Comparison of ENCODE assay signal across 14 mouse cellular contexts in genomic region chr15:62533233-62533632, GRCm38 (mm10).
DNase-seq lines count a peak whose midpoint lies in the region; ATAC-seq and TF ChIP-seq lines count a peak whose summit lies in the region.
"Had no signal": no experiment of that assay in that cellular context is flagged by ENCODE, and none has a peak within 500 bp of the region (broad histone marks: within the 10 kb centered on the region; RNA-seq: fewer than 3 reads in every experiment).

No protein-coding gene starts in this region.

- no peak overlapping the region for H3K4me2 ChIP-seq in lung, postnatal 0 days (replicated peaks; ENCODE audit: low read depth, low read length)
- H3K4me2 ChIP-seq: limb, embryonic 13.5 days; midbrain, embryonic 12.5 days had no signal

- TF ChIP-seq CTCF in lung, postnatal 0 days (IDR thresholded peaks at IDR 0.05) = no peak

- intact Hi-C loops in heart, postnatal 14 days (cut with DNase I) = no loop called here

- TF ChIP-seq EP300 in lung, postnatal 0 days (IDR thresholded peaks at IDR 0.05) = no peak

- H3K4me3 ChIP-seq in lung, postnatal 0 days (ENCODE audit: low read depth, low read length) = no peak overlapping the region
- H3K4me3 ChIP-seq: hindbrain, embryonic 10.5 days; layer of hippocampus, adult 2 months; limb, embryonic 13.5 days; midbrain, embryonic 12.5 days had no signal

- H3K9me3 ChIP-seq in lung, postnatal 0 days (ENCODE audit: low read length) = no peaks in the 10 kb centered on the region
- H3K9me3 ChIP-seq: hindbrain, embryonic 10.5 days; limb, embryonic 13.5 days; midbrain, embryonic 12.5 days had no signal

- no peak overlapping the region for H3K27ac ChIP-seq in lung, postnatal 0 days (ENCODE audit: low read length)
- H3K27ac ChIP-seq: hindbrain, embryonic 10.5 days; layer of hippocampus, adult 2 months; limb, embryonic 13.5 days; midbrain, embryonic 12.5 days had no signal

- H3K27me3 ChIP-seq in lung, postnatal 0 days (replicated peaks; ENCODE audit: insufficient read depth, low read length) = no peaks in the 10 kb centered on the region
- H3K27me3 ChIP-seq: limb, embryonic 13.5 days; midbrain, embryonic 12.5 days had no signal

- no peak for ATAC-seq in cerebellum, adult (ENCODE audit: insufficient number of reproducible peaks, low FRiP score, low TSS enrichment)
- no peak for ATAC-seq in lung, postnatal 0 days

- no peak overlapping the region for H3K9ac ChIP-seq in lung, postnatal 0 days (replicated peaks; ENCODE audit: low read depth)
- H3K9ac ChIP-seq: limb, embryonic 13.5 days; midbrain, embryonic 12.5 days had no signal

- 37% methylated on average over 2 of the region's 2 CpGs for WGBS in lung, postnatal 0 days

- H3K4me1 ChIP-seq in lung, postnatal 0 days (ENCODE audit: insufficient read depth, low read depth, low read length) = no peaks in the 10 kb centered on the region
- H3K4me1 ChIP-seq: hindbrain, embryonic 10.5 days; limb, embryonic 13.5 days; midbrain, embryonic 12.5 days had no signal

- no peaks in the 10 kb centered on the region for H3K36me3 ChIP-seq in lung, postnatal 0 days (ENCODE audit: insufficient read depth, low read length)
- H3K36me3 ChIP-seq: hindbrain, embryonic 10.5 days; limb, embryonic 13.5 days; midbrain, embryonic 12.5 days had no signal

- peak; percentile 4 to 11 for DNase-seq in cerebellum, postnatal 10 days
- peak; percentile 2 for DNase-seq in lung, postnatal 10 days
- no peak for DNase-seq in lung, postnatal 0 days (ENCODE audit: low spot score)
- DNase-seq in heart, postnatal 14 days = peak; percentile 27 to 44
- DNase-seq in lung, postnatal 25 days (ENCODE audit: low spot score) = peak; percentile 7
- DNase-seq in natural killer cell, adult 2 months (ENCODE audit: low spot score in 2 of 2) = no peak
- no peak for DNase-seq in thymus, postnatal 25 days
- DNase-seq: cerebellum, adult 9-11 months; thymus, adult 18-20 months had no signal

Comparison
In these comparisons a context has a peak if more than half of its experiments do, and no peak if none do; other contexts are left out.
1. DNase-seq: peak in cerebellum, postnatal 10 days (2 of 2), lung, postnatal 10 days (single experiment), heart, postnatal 14 days (2 of 2) and lung, postnatal 25 days (single experiment); none in lung, postnatal 0 days (single experiment), natural killer cell, adult 2 months (0 of 2) and thymus, postnatal 25 days (single experiment).